Mouse (Mus musculus): ENCODE data around the gene Amfr. TPM values are rescaled to one million over a fixed set of nuclear protein-coding genes. Genes with fewer than 3 reads are reported as not detected.

Gene Amfr
- total and polyA plus RNA-seq, 3 experiments, result 86.7 to 126 (median 102) TPM

- no peak for TF ChIP-seq POLR2A (IDR thresholded peaks at IDR 0.05; ENCODE audit: low read depth, low read length)
- no peak for TF ChIP-seq NELFE (IDR thresholded peaks at IDR 0.05; ENCODE audit: low read depth, low read length)
- TF ChIP-seq JUN (IDR thresholded peaks at IDR 0.05; ENCODE audit: insufficient read depth, low read depth, low read length), result no peak
- Histone ChIP-seq H3K9me3 (replicated peaks; ENCODE audit: low read length) (no peaks in the 10 kb centered on the region), H3K27me3 (replicated peaks) (no peaks in the 10 kb centered on the region), H3K27ac (ENCODE audit: insufficient read depth, low read depth) (no peak overlapping the region), H3K4me2 (ENCODE audit: insufficient read depth, low read depth, poor library complexity, severe bottlenecking) (no peak overlapping the region), H3K9ac (ENCODE audit: insufficient read depth, low read depth) (no peak overlapping the region), H3K36me3 (replicated peaks in 1 of 2; ENCODE audit: control insufficient read depth in 1 of 2, insufficient read depth in 1 of 2, low read length in 1 of 2) (peaks cover 0 to 54% of the 10 kb centered on the region in 2 experiments), H3K4me1 (ENCODE audit: control insufficient read depth in 1 of 2, insufficient read depth in 2 of 2) (peaks cover 6 to 9% of the 10 kb centered on the region in 2 experiments; a peak in 3 of 4 replicates), H3K79me2 (replicated peaks; ENCODE audit: control insufficient read depth, extremely low read depth, insufficient read depth, poor library complexity, severe bottlenecking) (no peaks in the 10 kb centered on the region), H3K4me3 (replicated peaks in 1 of 3; ENCODE audit: low read depth in 2 of 3, low read length in 2 of 3, poor library complexity in 1 of 3) (no peak overlapping the region)
- DNase-seq (ENCODE audit: extremely low read depth), result no peak
- in situ Hi-C loops (cut with MboI; ENCODE audit: low pct_ligation_motif_present, low pct_unique_long_range_greater_than_20kb, low sequenced_read_pairs) (no loop called here), dilution Hi-C loops (cut with MboI; ENCODE audit: extremely low pct_ligation_motif_present, extremely low pct_unique_long_range_greater_than_20kb, low sequenced_read_pairs) (no loop called here)
Observed at GRCm38 (mm10) chr8:93958402-93958801, 54.2 kb downstream of the Amfr start.

- Histone ChIP-seq H3K9me3 (replicated peaks; ENCODE audit: low read length) (no peaks in the 10 kb centered on the region), H3K4me3 (replicated peaks in 1 of 3; ENCODE audit: low read depth in 2 of 3, low read length in 2 of 3, poor library complexity in 1 of 3) (no peak overlapping the region), H3K4me2 (ENCODE audit: insufficient read depth, low read depth, poor library complexity, severe bottlenecking) (no peak overlapping the region), H3K36me3 (replicated peaks in 1 of 2; ENCODE audit: control insufficient read depth in 1 of 2, insufficient read depth in 1 of 2, low read length in 1 of 2) (peaks cover 0 to 92% of the 10 kb centered on the region in 2 experiments), H3K27ac (ENCODE audit: insufficient read depth, low read depth) (no peak overlapping the region), H3K9ac (ENCODE audit: insufficient read depth, low read depth) (no peak overlapping the region), H3K27me3 (replicated peaks) (no peaks in the 10 kb centered on the region), H3K4me1 (ENCODE audit: control insufficient read depth in 1 of 2, insufficient read depth in 2 of 2) (no peaks in the 10 kb centered on the region), H3K79me2 (replicated peaks; ENCODE audit: control insufficient read depth, extremely low read depth, insufficient read depth, poor library complexity, severe bottlenecking) (no peaks in the 10 kb centered on the region)
- DNase-seq (ENCODE audit: extremely low read depth), result no peak
- no peak for TF ChIP-seq MYC (IDR thresholded peaks at IDR 0.05; ENCODE audit: low read depth, low read length)
- no peak for TF ChIP-seq NELFE (IDR thresholded peaks at IDR 0.05; ENCODE audit: low read depth, low read length)
- no peak for TF ChIP-seq PAX5 (IDR thresholded peaks at IDR 0.05; ENCODE audit: low read length)
- TF ChIP-seq TCF12 (IDR thresholded peaks at IDR 0.05; ENCODE audit: low read depth, low read length), result no peak
- no peak for TF ChIP-seq CHD1 (IDR thresholded peaks at IDR 0.05; ENCODE audit: low read depth, low read length)
- no peak for TF ChIP-seq USF1 (IDR thresholded peaks at IDR 0.05; ENCODE audit: low read depth, low read length)
- TF ChIP-seq ZKSCAN1 (IDR thresholded peaks at IDR 0.05; ENCODE audit: borderline replicate concordance, low read depth, low read length), result no peak
- TF ChIP-seq IRF4 (IDR thresholded peaks at IDR 0.05; ENCODE audit: low read depth, low read length), result no peak
- TF ChIP-seq JUND (conservative IDR thresholded peaks at IDR 0.05; ENCODE audit: low read depth, low read length), result no peak
- TF ChIP-seq BHLHE40 (IDR thresholded peaks at IDR 0.05; ENCODE audit: low read depth, low read length), result no peak
- TF ChIP-seq EP300 (IDR thresholded peaks at IDR 0.05; ENCODE audit: low read length), result no peak
- TF ChIP-seq SMC3 (IDR thresholded peaks at IDR 0.05; ENCODE audit: low read depth, low read length), result no peak
- TF ChIP-seq CHD2 (IDR thresholded peaks at IDR 0.05; ENCODE audit: low read length), result no peak
- TF ChIP-seq HCFC1 (IDR thresholded peaks at IDR 0.05; ENCODE audit: low read depth, low read length), result no peak
- TF ChIP-seq ZNF384 (IDR thresholded peaks at IDR 0.05; ENCODE audit: low read depth, low read length), result no peak
- no peak for TF ChIP-seq MAZ (IDR thresholded peaks at IDR 0.05; ENCODE audit: low read depth, low read length)
- TF ChIP-seq ZC3H11A (IDR thresholded peaks at IDR 0.05; ENCODE audit: low read depth, low read length), result no peak
- TF ChIP-seq UBTF (IDR thresholded peaks at IDR 0.05; ENCODE audit: low read depth, low read length), result no peak
- no peak for TF ChIP-seq CTCF (conservative IDR thresholded peaks at IDR 0.05 in 1 of 2, IDR thresholded peaks at IDR 0.05 in 1 of 2; ENCODE audit: low read depth in 2 of 2, low read length in 2 of 2)
- no peak for TF ChIP-seq TBP (conservative IDR thresholded peaks at IDR 0.05; ENCODE audit: low read depth, low read length)
- dilution Hi-C loops (cut with MboI; ENCODE audit: extremely low pct_ligation_motif_present, extremely low pct_unique_long_range_greater_than_20kb, low sequenced_read_pairs) (no loop called here), in situ Hi-C loops (cut with MboI; ENCODE audit: low pct_ligation_motif_present, low pct_unique_long_range_greater_than_20kb, low sequenced_read_pairs) (no loop called here)
Observed at GRCm38 (mm10) chr8:93952511-93952910, 60.1 kb downstream of the Amfr start.
